Comparison of ENCODE assay signal across 22 mouse cellular contexts in genomic region chr7:87716393-87716792, GRCm38 (mm10).
DNase-seq lines count a peak whose midpoint lies in the region; ATAC-seq and TF ChIP-seq lines count a peak whose summit lies in the region.
"Had no signal": no experiment of that assay in that cellular context is flagged by ENCODE, and none has a peak within 500 bp of the region (broad histone marks: within the 10 kb centered on the region; RNA-seq: fewer than 3 reads in every experiment).

No protein-coding gene starts in this region.

- intact Hi-C loops in left cerebral cortex, adult 2 months (cut with DNase I), result loop anchor here (5.0 kb wide), 1 partner anchor 129 kb away; no protein-coding TSS in a partner anchor

- no peak overlapping the region for H3K4me3 ChIP-seq in left cerebral cortex, adult 2 months
- H3K4me3 ChIP-seq: forebrain, embryonic 15.5 days; heart, embryonic 10.5 days; hindbrain, embryonic 10.5 days; limb, embryonic 15.5 days; liver, embryonic 15.5 days; midbrain, embryonic 12.5 days had no signal

- peak overlapping the region; percentile 8; the same call in 1 of the 2 replicates for H3K27ac ChIP-seq in left cerebral cortex, adult 2 months
- H3K27ac ChIP-seq: forebrain, embryonic 15.5 days; heart, embryonic 10.5 days; hindbrain, embryonic 10.5 days; limb, embryonic 15.5 days; liver, embryonic 15.5 days; midbrain, embryonic 12.5 days had no signal

- no peak for TF ChIP-seq CTCF in left cerebral cortex, adult 2 months (IDR thresholded peaks at IDR 0.05)

- peak; percentile 23 to 51 for DNase-seq in frontal cortex, postnatal 36 days (ENCODE audit: low spot score in 2 of 2)
- no peak for DNase-seq in frontal cortex, postnatal 25 days (ENCODE audit: low spot score in 2 of 2)
- no peak for DNase-seq in left cerebral cortex, adult 2 months (ENCODE audit: extremely low spot score in 1 of 2, low spot score in 2 of 2)
- DNase-seq in left cerebral cortex, adult 8-10 months (ENCODE audit: low spot score in 2 of 2), result no peak
- DNase-seq in Muller cell, postnatal 12 days (ENCODE audit: inconsistent ontology term), result peak; percentile 40
- peak; percentile 6 for DNase-seq in brain, embryonic 18.5 days (ENCODE audit: low read depth, low spot score)
- DNase-seq: adrenal gland, adult 2 months; cerebellum, adult 11-12 months; embryo, embryonic 11 days; gastrocnemius, postnatal 36 days; kidney, adult 2 months; kidney, postnatal 10 days; thymus, adult 18-20 months; thymus, postnatal 4 days had no signal

- no peak for ATAC-seq in inflammation-experienced regulatory T-cells, adult 6 months
- ATAC-seq: forebrain, embryonic 15.5 days; lung, postnatal 0 days had no signal

Comparison
In these comparisons a context has a peak if more than half of its experiments do, and no peak if none do; other contexts are left out.
1. DNase-seq: peak in frontal cortex, postnatal 36 days (2 of 2), Muller cell, postnatal 12 days (single experiment) and brain, embryonic 18.5 days (single experiment); none in frontal cortex, postnatal 25 days (0 of 2), left cerebral cortex, adult 2 months (0 of 2) and left cerebral cortex, adult 8-10 months (0 of 2).